Mouse (Mus musculus): Measurements from ENCODE around the gene Tmco5. TPM values are rescaled to one million over a fixed set of nuclear protein-coding genes. Genes with fewer than 3 reads are reported as not detected.

Tmco5 gene
- not detected in 2 replicates for polyA plus RNA-seq (2015; fragmentation: Nextera tagmentation; extraction: Ambion mirVana)

DNA sequence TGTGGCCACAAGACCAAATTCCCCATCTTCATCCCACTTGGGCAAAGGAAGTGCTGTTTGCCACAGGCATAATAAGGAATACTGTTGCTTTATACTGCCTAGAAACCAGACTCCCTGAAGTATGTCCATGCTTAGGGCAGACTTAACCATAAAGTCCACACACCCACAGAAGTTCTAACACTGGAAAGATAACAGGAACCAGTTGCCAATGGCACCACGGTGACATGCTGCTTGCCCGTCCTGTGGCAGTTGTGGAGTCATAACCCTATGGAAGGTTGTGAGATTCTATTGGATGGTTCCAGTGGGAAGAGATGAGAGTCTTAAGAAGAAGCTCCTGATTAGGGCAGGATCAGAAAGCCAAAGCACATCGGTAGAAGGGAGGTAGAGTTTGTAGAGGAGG lies at the start of gene Tmco5:
Tmco5 (plus strand) TSS at position 301 of the 400 bp plus-strand sequence.
- 90% methylated on average over 3 of the region's 3 CpGs for WGBS
- Histone ChIP-seq H3K9me3 (replicated peaks) (no peaks in the 10 kb centered on the region), H3K4me3 (replicated peaks) (no peak within 1 kb of the TSS), H3K4me2 (no peak within 1 kb of the TSS), H3K36me3 (no peaks in the 10 kb centered on the region), H3K27ac (no peak within 1 kb of the TSS), H3K27me3 (no peaks in the 10 kb centered on the region), H3K4me1 (peaks cover 4% of the 10 kb centered on the region), H3K9ac (no peak within 1 kb of the TSS)
- ATAC-seq (replicated peaks; ENCODE audit: low FRiP score): no peak

DNA sequence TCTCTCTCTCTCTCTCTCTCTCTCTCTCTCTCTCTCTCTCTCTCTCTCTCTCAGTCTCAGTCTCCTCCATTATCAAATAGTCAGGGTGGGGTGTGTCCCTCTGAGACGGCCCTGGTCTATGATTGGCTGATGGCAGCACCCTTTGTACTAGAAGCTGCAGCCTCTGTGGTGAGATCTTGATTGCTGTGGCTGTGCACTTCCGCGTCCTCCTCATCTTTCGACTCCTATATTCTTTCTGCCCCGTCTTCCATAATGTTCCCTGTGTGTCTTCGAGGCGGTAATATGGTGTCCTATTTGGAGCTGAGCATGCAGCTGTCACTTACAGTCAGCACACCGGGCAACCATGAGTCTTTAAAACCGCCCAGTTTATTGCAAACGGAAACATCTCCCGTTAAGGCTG lies 46.6 kb upstream of the Tmco5 start:
- H3K4me1 ChIP-seq: no peaks in the 10 kb centered on the region
- H3K9ac ChIP-seq: no peak overlapping the region
- no peak for ATAC-seq (replicated peaks; ENCODE audit: low FRiP score)
- H3K4me2 ChIP-seq: no peak overlapping the region
- H3K9me3 ChIP-seq (replicated peaks): no peaks in the 10 kb centered on the region
- no peaks in the 10 kb centered on the region for H3K27me3 ChIP-seq
- no peaks in the 10 kb centered on the region for H3K36me3 ChIP-seq
- no peak overlapping the region for H3K4me3 ChIP-seq (replicated peaks)
- 76% methylated on average over 11 of the region's 11 CpGs for WGBS
- no peak overlapping the region for H3K27ac ChIP-seq

DNA sequence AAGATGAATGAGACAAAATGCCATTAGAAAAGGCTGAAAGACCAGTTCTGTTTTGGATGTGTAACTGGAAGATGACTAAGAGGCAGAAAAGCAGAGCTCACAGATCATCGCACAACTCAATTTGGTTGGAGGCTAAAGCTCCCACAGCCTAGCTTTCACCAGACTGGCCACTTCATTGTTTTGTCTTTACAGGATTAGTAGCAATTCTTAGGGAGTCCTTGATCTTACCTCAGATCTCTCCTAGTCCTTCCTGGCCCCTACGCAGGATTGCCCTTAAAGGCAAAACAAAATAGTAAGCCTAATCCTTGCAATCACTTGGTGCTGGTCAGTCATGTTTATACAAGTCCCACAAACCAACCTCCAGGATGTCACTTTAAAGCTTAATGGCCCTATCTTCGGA lies 40.7 kb upstream of the Tmco5 start:
- Histone ChIP-seq H3K27ac (no peak overlapping the region), H3K4me3 (replicated peaks) (no peak overlapping the region), H3K27me3 (no peaks in the 10 kb centered on the region), H3K4me2 (no peak overlapping the region), H3K36me3 (no peaks in the 10 kb centered on the region), H3K4me1 (peaks cover 8% of the 10 kb centered on the region; the same call in 1 of the 2 replicates), H3K9me3 (replicated peaks) (no peaks in the 10 kb centered on the region), H3K9ac (no peak overlapping the region)
- no peak for ATAC-seq (replicated peaks; ENCODE audit: low FRiP score)
- 32% methylated on average over 3 of the region's 3 CpGs for WGBS

DNA sequence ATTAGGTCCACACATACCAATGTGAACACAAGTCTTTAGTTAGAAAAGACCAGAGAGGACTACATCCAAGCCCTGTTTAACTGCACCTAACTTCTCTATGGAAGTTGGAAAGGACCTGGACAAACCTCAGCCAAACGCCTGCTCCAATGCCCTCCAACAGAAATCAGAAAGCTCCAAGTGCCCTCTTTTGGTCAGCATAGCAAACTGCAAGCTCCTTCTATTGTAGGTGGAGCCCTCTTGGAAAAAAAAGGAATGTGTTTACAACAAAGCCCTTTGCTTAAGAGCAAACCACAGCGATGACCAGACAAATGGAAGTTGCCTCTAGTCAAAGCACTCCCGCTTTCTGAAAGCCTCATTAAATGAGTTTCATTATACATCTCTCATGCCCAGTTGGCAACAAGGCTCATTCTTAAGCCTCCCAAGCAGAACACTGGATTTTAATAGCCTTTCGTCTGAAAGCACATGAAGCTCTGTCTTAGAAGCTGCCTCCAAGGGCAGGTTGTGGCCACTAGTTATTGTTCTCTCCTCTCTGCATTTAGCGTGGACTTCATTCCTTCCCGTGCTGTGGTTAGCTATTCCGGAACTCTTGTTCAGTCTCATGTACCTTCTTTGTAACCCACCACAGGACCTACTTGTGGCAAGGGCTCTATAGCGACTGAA lies 39.8 kb upstream of the Tmco5 start:
- H3K36me3 ChIP-seq: no peaks in the 10 kb centered on the region
- ATAC-seq (replicated peaks; ENCODE audit: low FRiP score): peak; percentile 71; the same call in 1 of the 2 replicates
- 42% methylated on average over 8 of the region's 8 CpGs for WGBS
- peak overlapping the region; percentile 46 for H3K4me2 ChIP-seq
- H3K9me3 ChIP-seq (replicated peaks): no peaks in the 10 kb centered on the region
- H3K27me3 ChIP-seq: no peaks in the 10 kb centered on the region
- peaks cover 8% of the 10 kb centered on the region; the same call in 1 of the 2 replicates for H3K4me1 ChIP-seq
- H3K27ac ChIP-seq: 0 out of 2 replicates have a peak overlapping the region, but pooled peaks have one; percentile 3
- no peak overlapping the region for H3K4me3 ChIP-seq (replicated peaks)
- no peak overlapping the region for H3K9ac ChIP-seq

DNA sequence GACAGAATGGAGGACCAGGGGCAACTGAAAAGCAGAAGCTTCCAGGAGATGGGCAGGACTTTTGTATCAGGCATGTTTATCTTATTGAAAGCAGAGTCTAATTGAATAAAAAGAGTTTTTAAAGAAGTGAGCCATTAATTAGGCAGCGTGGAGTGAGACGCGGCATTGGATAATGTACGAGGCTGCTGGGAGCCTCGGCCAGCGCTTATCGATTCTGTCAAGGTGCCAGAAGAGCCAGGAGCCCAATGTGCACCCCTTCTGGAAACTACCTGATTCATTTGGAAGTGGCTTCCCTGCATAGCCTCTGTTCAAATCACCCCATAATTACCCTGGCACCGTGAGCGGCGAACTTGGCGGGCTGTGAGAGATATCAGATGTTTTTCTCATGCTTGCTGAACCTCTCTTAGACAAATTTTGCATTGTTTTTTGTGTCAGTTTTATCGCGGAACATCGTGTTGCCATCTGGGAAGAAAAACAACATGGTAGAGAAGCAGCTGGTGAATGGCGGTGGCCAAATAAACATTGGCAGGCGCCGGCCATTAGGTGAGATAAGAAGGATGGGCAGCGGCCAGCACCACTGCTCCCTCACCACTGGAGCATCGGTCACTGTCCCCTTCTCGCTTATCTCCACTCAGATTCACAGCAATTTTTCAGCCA lies 28.4 kb upstream of the Tmco5 start:
- Histone ChIP-seq H3K36me3 (no peaks in the 10 kb centered on the region), H3K9me3 (replicated peaks) (no peaks in the 10 kb centered on the region), H3K27me3 (no peaks in the 10 kb centered on the region), H3K4me1 (peaks cover 5% of the 10 kb centered on the region; the same call in 1 of the 2 replicates), H3K9ac (no peak overlapping the region), H3K4me3 (replicated peaks) (no peak overlapping the region), H3K4me2 (no peak overlapping the region), H3K27ac (no peak overlapping the region)
- no peak for ATAC-seq (replicated peaks; ENCODE audit: low FRiP score)
- 89% methylated on average over 20 of the region's 20 CpGs for WGBS

DNA sequence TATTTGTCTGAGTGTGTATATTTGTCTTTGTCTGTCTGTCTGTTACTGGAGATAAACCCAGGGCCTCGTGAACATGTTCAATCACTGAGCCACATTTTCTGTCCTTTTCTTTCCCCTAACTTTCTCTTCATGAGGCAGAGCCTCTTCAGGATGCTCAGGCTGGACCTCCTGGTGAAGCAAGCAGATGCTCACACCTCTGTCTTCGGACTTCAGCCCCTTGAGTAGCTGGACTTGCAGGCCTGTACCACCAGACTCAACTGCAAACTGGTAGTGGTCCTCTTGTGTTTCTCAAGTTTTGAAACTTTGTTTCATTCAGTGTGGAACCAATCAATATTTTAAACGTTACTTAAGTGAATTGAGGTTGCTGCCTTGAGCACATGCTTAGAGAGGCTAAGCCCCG lies 27.1 kb upstream of the Tmco5 start:
- Histone ChIP-seq H3K4me2 (no peak overlapping the region), H3K4me3 (replicated peaks) (no peak overlapping the region), H3K27ac (no peak overlapping the region), H3K9ac (no peak overlapping the region), H3K9me3 (replicated peaks) (no peaks in the 10 kb centered on the region), H3K36me3 (no peaks in the 10 kb centered on the region), H3K27me3 (no peaks in the 10 kb centered on the region), H3K4me1 (peaks cover 5% of the 10 kb centered on the region; the same call in 1 of the 2 replicates)
- no peak for ATAC-seq (replicated peaks; ENCODE audit: low FRiP score)
- WGBS: 88% methylated on average over 4 of the region's 4 CpGs

DNA sequence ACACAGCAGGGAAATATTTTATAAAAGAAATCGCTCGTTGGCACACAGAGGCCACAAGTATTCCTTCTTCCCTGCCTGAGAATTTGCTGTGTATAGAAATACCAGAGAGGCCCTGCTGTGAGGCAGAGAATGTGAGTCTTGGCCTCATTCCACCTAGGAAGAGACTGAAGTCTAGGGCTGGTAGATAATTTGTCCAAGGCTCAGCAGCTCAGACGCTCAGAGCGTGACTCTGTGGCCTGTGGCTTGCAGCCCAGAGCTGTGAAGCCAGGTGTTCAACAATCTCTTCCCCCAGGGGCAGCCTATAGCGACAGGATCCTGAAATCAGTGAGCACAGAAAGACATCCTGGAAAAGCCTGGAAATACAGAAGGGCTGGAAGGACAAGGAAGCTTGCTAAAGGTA lies 26.2 kb upstream of the Tmco5 start:
- ATAC-seq (replicated peaks; ENCODE audit: low FRiP score): 0 out of 2 replicates have a peak, but pooled peaks have one; percentile 43
- H3K27ac ChIP-seq: no peak overlapping the region
- no peak overlapping the region for H3K9ac ChIP-seq
- no peaks in the 10 kb centered on the region for H3K36me3 ChIP-seq
- H3K4me3 ChIP-seq (replicated peaks): no peak overlapping the region
- H3K27me3 ChIP-seq: no peaks in the 10 kb centered on the region
- no peaks in the 10 kb centered on the region for H3K9me3 ChIP-seq (replicated peaks)
- WGBS: 40% methylated on average over 5 of the region's 5 CpGs
- peaks cover 5% of the 10 kb centered on the region; the same call in 1 of the 2 replicates for H3K4me1 ChIP-seq
- no peak overlapping the region for H3K4me2 ChIP-seq

DNA sequence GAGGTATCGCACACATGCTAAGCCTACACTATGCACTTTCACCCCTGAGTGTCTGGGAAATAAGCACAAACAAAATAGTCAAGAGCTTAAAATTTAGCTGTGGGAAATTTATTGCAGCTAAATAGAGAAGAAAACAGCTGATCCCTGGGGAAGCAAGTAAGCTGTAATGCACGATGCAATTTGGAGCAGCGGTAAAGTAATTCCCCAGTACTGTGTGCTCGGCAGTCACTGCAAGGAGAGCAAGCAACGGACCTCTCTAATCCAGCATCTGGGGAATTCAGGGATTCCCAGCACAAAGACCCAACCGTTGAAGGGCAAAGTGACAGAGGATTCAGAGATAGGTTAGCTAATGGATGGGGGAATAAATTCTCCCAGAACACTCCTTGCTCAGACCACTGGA lies 19.8 kb upstream of the Tmco5 start:
- H3K36me3 ChIP-seq: no peaks in the 10 kb centered on the region
- no peak overlapping the region for H3K4me2 ChIP-seq
- H3K4me1 ChIP-seq: no peaks in the 10 kb centered on the region
- H3K9ac ChIP-seq: no peak overlapping the region
- H3K9me3 ChIP-seq (replicated peaks): no peaks in the 10 kb centered on the region
- no peak overlapping the region for H3K4me3 ChIP-seq (replicated peaks)
- no peaks in the 10 kb centered on the region for H3K27me3 ChIP-seq
- 39% methylated on average over 6 of the region's 6 CpGs for WGBS
- ATAC-seq (replicated peaks; ENCODE audit: low FRiP score): no peak
- no peak overlapping the region for H3K27ac ChIP-seq

DNA sequence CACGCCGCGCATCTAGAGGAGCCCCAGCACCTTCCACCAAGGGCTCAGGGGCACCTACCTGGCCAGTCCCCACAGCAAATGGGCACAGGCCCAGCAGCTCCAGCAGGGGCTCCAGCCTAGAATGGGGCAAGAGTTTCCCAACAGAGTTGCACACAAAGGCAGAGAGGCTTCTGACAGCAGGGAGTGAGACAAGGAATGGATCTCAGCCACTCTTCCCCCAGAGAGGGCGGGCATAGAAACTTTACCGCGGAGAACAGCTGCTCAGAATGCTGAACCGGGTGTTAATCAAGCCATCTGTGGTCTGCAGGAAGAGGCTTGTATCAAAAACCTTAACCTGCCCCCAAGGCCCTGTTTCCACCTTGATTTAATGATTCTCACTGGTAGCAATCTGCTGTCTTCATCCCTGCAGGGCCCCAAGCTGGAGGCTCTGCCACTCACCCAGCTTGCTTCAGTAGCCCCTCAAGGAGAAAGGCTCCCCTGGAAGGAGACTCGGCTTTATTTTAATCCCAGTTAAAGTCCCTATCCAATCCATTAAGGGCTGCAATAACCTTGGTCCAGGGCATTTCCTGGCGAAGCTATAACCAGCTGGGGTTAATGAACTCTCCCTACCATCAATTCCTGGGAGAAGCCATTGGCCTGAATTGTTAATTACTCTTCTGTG lies 1.4 kb upstream of the Tmco5 start:
- WGBS: 37% methylated on average over 9 of the region's 9 CpGs

DNA sequence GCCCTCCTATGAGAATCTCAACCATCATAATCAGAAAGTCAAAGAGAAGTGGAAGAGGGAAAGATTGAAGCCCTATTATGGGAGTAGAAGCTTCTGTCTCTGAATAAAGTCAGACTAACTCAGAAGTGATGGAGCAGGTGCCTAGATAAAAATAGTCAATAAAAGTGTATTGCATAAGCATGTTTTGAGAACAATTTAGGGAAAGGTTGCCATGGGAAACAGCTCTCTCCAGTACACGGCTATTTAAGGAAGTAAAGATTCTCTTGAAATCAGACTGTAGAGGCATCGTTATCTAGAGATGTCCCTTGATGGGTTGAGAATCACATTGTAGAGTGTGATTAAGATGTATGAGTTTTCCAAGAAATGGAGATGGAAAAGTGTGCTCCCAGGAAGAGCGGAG lies 1.2 kb downstream of the Tmco5 start:
- Histone ChIP-seq H3K9ac (no peak overlapping the region), H3K27ac (no peak overlapping the region), H3K4me1 (peaks cover 4% of the 10 kb centered on the region), H3K27me3 (no peaks in the 10 kb centered on the region), H3K4me2 (no peak overlapping the region), H3K36me3 (no peaks in the 10 kb centered on the region), H3K4me3 (replicated peaks) (no peak overlapping the region), H3K9me3 (replicated peaks) (no peaks in the 10 kb centered on the region)
- no peak for ATAC-seq (replicated peaks; ENCODE audit: low FRiP score)
- 87% methylated on average over 3 of the region's 3 CpGs for WGBS

More for the DNA sequence above, 1.4 kb upstream of the Tmco5 start:
- no peak for ATAC-seq (replicated peaks; ENCODE audit: low FRiP score)
- H3K27ac ChIP-seq: no peak overlapping the region
- no peaks in the 10 kb centered on the region for H3K9me3 ChIP-seq (replicated peaks)
- no peak overlapping the region for H3K4me3 ChIP-seq (replicated peaks)
- peaks cover 4% of the 10 kb centered on the region for H3K4me1 ChIP-seq
- no peak overlapping the region for H3K4me2 ChIP-seq
- H3K9ac ChIP-seq: no peak overlapping the region
- no peaks in the 10 kb centered on the region for H3K27me3 ChIP-seq
- H3K36me3 ChIP-seq: no peaks in the 10 kb centered on the region

DNA sequence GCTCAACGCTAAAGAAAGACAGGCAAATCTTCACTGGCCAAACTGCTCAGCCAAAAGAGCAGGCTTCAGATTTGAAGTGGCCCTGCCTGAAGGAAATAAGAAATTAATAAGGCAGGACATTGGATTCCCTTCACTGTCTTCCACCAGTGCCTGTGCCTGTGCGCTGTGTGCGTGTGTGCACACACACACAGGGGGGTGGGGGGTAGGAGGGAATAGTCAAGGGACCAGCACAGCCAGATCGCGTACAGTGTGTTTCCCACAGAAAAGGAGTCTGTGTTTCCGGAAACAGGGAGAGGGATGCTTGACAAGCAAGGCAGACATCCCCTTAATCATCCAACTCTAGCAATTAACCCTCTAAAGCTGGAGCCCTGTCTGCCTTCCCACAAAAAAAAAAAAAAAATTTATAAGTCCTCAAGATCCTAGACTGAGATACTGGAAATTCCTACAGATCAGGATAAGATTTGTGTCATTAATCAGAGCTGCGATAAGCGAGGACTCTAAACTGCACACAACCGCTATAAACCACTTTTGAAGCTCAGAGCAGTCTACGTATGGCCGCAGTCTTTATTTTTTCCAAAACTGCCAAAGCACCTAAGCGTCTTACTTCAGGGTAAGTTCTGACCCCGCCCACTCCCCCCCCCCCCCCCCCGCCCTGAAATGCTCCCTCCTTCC lies 15.0 kb downstream of the Tmco5 start:
- H3K27me3 ChIP-seq: no peaks in the 10 kb centered on the region
- H3K36me3 ChIP-seq: no peaks in the 10 kb centered on the region
- H3K27ac ChIP-seq: 0 out of 2 replicates have a peak overlapping the region, but pooled peaks have one; percentile 46
- peak; percentile 57 for ATAC-seq (replicated peaks; ENCODE audit: low FRiP score)
- H3K4me2 ChIP-seq: peak overlapping the region; percentile 72
- H3K9me3 ChIP-seq (replicated peaks): no peaks in the 10 kb centered on the region
- no peak overlapping the region; the same call in none of the 2 replicates for H3K4me3 ChIP-seq (replicated peaks)
- WGBS: 15% methylated on average over 14 of the region's 14 CpGs
- H3K4me1 ChIP-seq: peaks cover 10% of the 10 kb centered on the region
- H3K9ac ChIP-seq: no peak overlapping the region

Measured in kidney, embryonic 15.5 days (tissue).